12 mouse cellular contexts compared by ENCODE assay signal in the genomic region with DNA sequence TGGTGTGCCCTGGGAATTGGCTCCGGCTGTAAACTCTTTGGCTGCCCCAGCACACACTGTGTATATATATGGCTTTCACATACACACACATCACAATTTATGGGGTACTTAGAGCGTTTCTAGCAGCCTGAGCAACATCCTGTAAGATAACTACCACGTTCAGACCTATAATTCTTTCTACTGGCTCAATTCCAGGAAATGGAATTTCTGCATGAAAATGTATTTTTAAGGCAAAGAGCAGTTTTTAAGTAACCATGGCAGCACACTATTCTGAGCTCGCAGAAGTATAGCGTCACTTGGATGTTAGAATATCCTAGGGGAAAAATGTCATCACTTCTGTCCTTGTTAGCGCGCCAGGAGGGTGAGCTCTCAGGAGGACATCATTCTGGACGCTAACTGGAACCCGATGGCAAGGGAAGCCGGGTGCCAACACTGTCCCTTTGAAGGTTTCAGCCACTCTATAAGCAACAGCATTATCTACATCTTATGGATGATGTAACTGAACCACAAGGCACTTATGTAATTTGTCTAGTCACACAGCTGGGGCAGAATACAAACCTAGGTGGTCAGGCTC.
A peak's percentile ranks its signal among the peaks of the same experiment; 100 is the strongest.
DNase-seq lines count a peak whose midpoint lies in the region; ATAC-seq and TF ChIP-seq lines count a peak whose summit lies in the region.
"Had no signal": no experiment of that assay in that cellular context is flagged by ENCODE, and none has a peak within 500 bp of the region (broad histone marks: within the 10 kb centered on the region; RNA-seq: fewer than 3 reads in every experiment).

No protein-coding gene starts in this region.

- no peaks in the 10 kb centered on the region for H3K36me3 ChIP-seq in lung, embryonic 15.5 days
- H3K36me3 ChIP-seq in neural tube, embryonic 15.5 days = no peaks in the 10 kb centered on the region
- H3K36me3 ChIP-seq: embryonic facial prominence, embryonic 12.5 days had no signal

- no peak for DNase-seq in gastrocnemius, adult 2 months
- no peak for DNase-seq in gastrocnemius, postnatal 14 days
- no peak for DNase-seq in lung, postnatal 36 days
- peak; percentile 57 to 76 for DNase-seq in frontal cortex, postnatal 36 days (ENCODE audit: low spot score in 2 of 2)
- no peak for DNase-seq in B cell, adult 2 months
- no peak for DNase-seq in gastrocnemius, postnatal 36 days
- DNase-seq: kidney, adult 2 months; retina, postnatal 1 day; thymus, adult 2 months had no signal

- H3K4me3 ChIP-seq in gastrocnemius, adult 2 months = no peak overlapping the region
- no peak overlapping the region for H3K4me3 ChIP-seq in lung, embryonic 15.5 days
- H3K4me3 ChIP-seq in neural tube, embryonic 15.5 days (replicated peaks) = no peak overlapping the region
- H3K4me3 ChIP-seq: embryonic facial prominence, embryonic 12.5 days had no signal

- intact Hi-C loops in gastrocnemius, adult 2 months (cut with DNase I) = no loop called here
- intact Hi-C loops in gastrocnemius, postnatal 14 days (cut with DNase I; ENCODE audit: low total_unique reads) = no loop called here
- intact Hi-C loops in gastrocnemius, postnatal 36 days (cut with DNase I) = loop anchor here (5.0 kb wide), 1 partner anchor 131 kb away; no protein-coding TSS in a partner anchor

- 34% methylated on average over 10 of the region's 10 CpGs for WGBS in lung, embryonic 15.5 days
- WGBS in neural tube, embryonic 15.5 days = 42% methylated on average over 10 of the region's 10 CpGs

- H3K4me2 ChIP-seq in lung, embryonic 15.5 days = no peak overlapping the region
- H3K4me2 ChIP-seq in neural tube, embryonic 15.5 days = peak overlapping the region; percentile 13; the same call in 1 of the 2 replicates
- H3K4me2 ChIP-seq: embryonic facial prominence, embryonic 12.5 days had no signal

- 0 out of 2 replicates have a peak overlapping the region, but pooled peaks have one; percentile 5 for H3K27ac ChIP-seq in gastrocnemius, adult 2 months
- no peak overlapping the region for H3K27ac ChIP-seq in lung, embryonic 15.5 days
- peak overlapping the region; percentile 73 for H3K27ac ChIP-seq in neural tube, embryonic 15.5 days (replicated peaks)
- H3K27ac ChIP-seq: embryonic facial prominence, embryonic 12.5 days had no signal

- no peak overlapping the region for H3K9ac ChIP-seq in lung, embryonic 15.5 days
- no peak overlapping the region for H3K9ac ChIP-seq in neural tube, embryonic 15.5 days (replicated peaks)
- H3K9ac ChIP-seq: embryonic facial prominence, embryonic 12.5 days had no signal

- ATAC-seq in lung, embryonic 15.5 days (ENCODE audit: borderline replicate concordance, extremely low read depth, low FRiP score, low TSS enrichment) = peak; percentile 60; the same call in 1 of the 2 replicates
- ATAC-seq in neural tube, embryonic 15.5 days (ENCODE audit: low FRiP score) = peak; percentile 74

- no peak for TF ChIP-seq CTCF in gastrocnemius, adult 2 months (IDR thresholded peaks at IDR 0.05)

- H3K4me1 ChIP-seq in lung, embryonic 15.5 days = peaks cover 22% of the 10 kb centered on the region
- peaks cover 24% of the 10 kb centered on the region for H3K4me1 ChIP-seq in neural tube, embryonic 15.5 days

- no peaks in the 10 kb centered on the region for H3K27me3 ChIP-seq in lung, embryonic 15.5 days
- H3K27me3 ChIP-seq in neural tube, embryonic 15.5 days (replicated peaks) = no peaks in the 10 kb centered on the region

- H3K9me3 ChIP-seq in lung, embryonic 15.5 days = no peaks in the 10 kb centered on the region
- no peaks in the 10 kb centered on the region for H3K9me3 ChIP-seq in neural tube, embryonic 15.5 days (replicated peaks)
- H3K9me3 ChIP-seq: embryonic facial prominence, embryonic 12.5 days had no signal

Comparison
In these comparisons a context has a peak if more than half of its experiments do, and no peak if none do; other contexts are left out.
1. DNase-seq: peak in frontal cortex, postnatal 36 days (2 of 2); none in gastrocnemius, adult 2 months (single experiment), gastrocnemius, postnatal 14 days (single experiment), lung, postnatal 36 days (single experiment), B cell, adult 2 months (0 of 2) and gastrocnemius, postnatal 36 days (0 of 2).